Mouse (Mus musculus) hindbrain, postnatal 0 days (tissue): ENCODE measurements at regions not wholly inside any gene's neighbourhood (a gene's known extent, or its start where the extent isn't known, plus 50 kb on each side); places are given as distances from the start of the nearest gene placed in this dataset.

Experiments used
- ATAC-seq: fragments of 200-750 bp; cut with Nextera tagmentation; 2 replicates; pipeline ENCODE4 v1.8.0; 2017; ENCODE audit warnings: mild to moderate bottlenecking, moderate TSS enrichment, moderate library complexity
- DNase-seq: peaks from one replicate; pipeline ENCODE4 v3.0.0-alpha.2; 2015; ENCODE audit warnings: low spot score
- H3K27ac ChIP-seq: fragments of 300-500 bp; sonication (generic); 2 replicates; pipeline ENCODE4 v1.5.1; 2014; ENCODE audit warnings: mild to moderate bottlenecking
- H3K27me3 ChIP-seq: fragments of 300-500 bp; sonication (generic); 2 replicates; pipeline ENCODE4 v1.6.1; 2014; ENCODE audit warnings: low read length, mixed read lengths; ENCODE audit not compliant: insufficient read depth
- H3K36me3 ChIP-seq: fragments of 300-500 bp; sonication (generic); 2 replicates; pipeline ENCODE4 v1.6.1; 2014; ENCODE audit warnings: low read length, mixed read lengths; ENCODE audit not compliant: insufficient read depth
- H3K4me1 ChIP-seq: fragments of 300-500 bp; sonication (generic); 2 replicates; pipeline ENCODE4 v1.6.1; 2014; ENCODE audit warnings: antibody characterized with exemption, low read length, mixed read lengths; ENCODE audit not compliant: insufficient read depth
- H3K4me2 ChIP-seq: fragments of 300-500 bp; sonication (generic); 2 replicates; pipeline ENCODE4 v1.6.1; 2014; ENCODE audit warnings: low read depth, mild to moderate bottlenecking, low read length, moderate library complexity, mixed read lengths
- H3K4me3 ChIP-seq: fragments of 300-500 bp; sonication (generic); 2 replicates; pipeline ENCODE4 v1.5.1; 2014; ENCODE audit warnings: low read length
- H3K9ac ChIP-seq: fragments of 300-500 bp; sonication (generic); replicated peaks from 2 replicates; pipeline ENCODE4 v1.6.1; 2014; ENCODE audit warnings: mild to moderate bottlenecking, low read length, moderate library complexity, mixed read lengths
- H3K9me3 ChIP-seq: fragments of 300-500 bp; sonication (generic); 2 replicates; pipeline ENCODE4 v1.6.1; 2016; ENCODE audit warnings: low read length, mixed read lengths
- CTCF ChIP-seq: IDR thresholded peaks from 2 replicates; pipeline ENCODE4 v1.5.1; 2016; ENCODE audit warnings: antibody characterized with exemption, control low read depth, low read depth
- WGBS: fragments of 180-500 bp; shearing (Covaris S2); extraction: QIAGEN DNeasy Blood & Tissue Kit; methylation state at CpG from one replicate; pipeline ENCODE4 v1.1.7; 2014; 5-methylcytosine and 5-hydroxymethylcytosine counted together

GRCm38 (mm10) chr8:26824189-26824941, 152.8 kb upstream of the Zfp703 start:
- no peak for TF ChIP-seq CTCF
- no peak overlapping the region for H3K4me2 ChIP-seq
- no peaks in the 10 kb centered on the region for H3K36me3 ChIP-seq
- H3K4me1 ChIP-seq, result no peaks in the 10 kb centered on the region
- H3K9me3 ChIP-seq, result no peaks in the 10 kb centered on the region
- H3K4me3 ChIP-seq, result no peak overlapping the region
- no peak overlapping the region for H3K9ac ChIP-seq
- no peak for ATAC-seq
- 79% methylated on average over 8 of the region's 8 CpGs for WGBS
- no peak for DNase-seq
- no peaks in the 10 kb centered on the region for H3K27me3 ChIP-seq
- no peak overlapping the region for H3K27ac ChIP-seq

GRCm38 (mm10) chr8:26828311-26828909, 148.7 kb upstream of the Zfp703 start:
- 52% methylated on average over 10 of the region's 10 CpGs for WGBS
- no peak overlapping the region for H3K9ac ChIP-seq

GRCm38 (mm10) chr8:26829313-26829712, 147.8 kb upstream of the Zfp703 start:
- Histone ChIP-seq H3K9ac (no peak overlapping the region), H3K4me3 (no peak overlapping the region), H3K27me3 (no peaks in the 10 kb centered on the region), H3K9me3 (no peaks in the 10 kb centered on the region), H3K36me3 (no peaks in the 10 kb centered on the region), H3K27ac (no peak overlapping the region), H3K4me2 (no peak overlapping the region), H3K4me1 (peaks cover 5% of the 10 kb centered on the region; the same call in 1 of the 2 replicates)
- no peak for DNase-seq
- no peak for ATAC-seq
- no peak for TF ChIP-seq CTCF
- 85% methylated on average over 4 of the region's 4 CpGs for WGBS

More at GRCm38 (mm10) chr8:26828311-26828909, 148.7 kb upstream of the Zfp703 start:
- no peaks in the 10 kb centered on the region for H3K9me3 ChIP-seq
- no peaks in the 10 kb centered on the region for H3K36me3 ChIP-seq
- ATAC-seq, result no peak
- peaks cover 4% of the 10 kb centered on the region; the same call in 1 of the 2 replicates for H3K4me1 ChIP-seq
- no peak for DNase-seq
- H3K4me3 ChIP-seq, result no peak overlapping the region
- H3K27me3 ChIP-seq, result no peaks in the 10 kb centered on the region
- no peak for TF ChIP-seq CTCF
- no peak overlapping the region for H3K4me2 ChIP-seq
- no peak overlapping the region for H3K27ac ChIP-seq

- Histone ChIP-seq H3K4me2 (no peak overlapping the region), H3K36me3 (no peaks in the 10 kb centered on the region), H3K9me3 (no peaks in the 10 kb centered on the region), H3K4me1 (peaks cover 5% of the 10 kb centered on the region; the same call in 1 of the 2 replicates), H3K9ac (no peak overlapping the region), H3K27ac (no peak overlapping the region), H3K27me3 (no peaks in the 10 kb centered on the region), H3K4me3 (no peak overlapping the region)
- no peak for ATAC-seq
- DNase-seq, result peak; percentile 37
- peak; percentile 34; the same call in 1 of the 2 replicates for TF ChIP-seq CTCF
- 26% methylated on average over 5 of the region's 5 CpGs for WGBS
Measured at GRCm38 (mm10) chr8:26831148-26831547, 146.0 kb upstream of the Zfp703 start.

DNA sequence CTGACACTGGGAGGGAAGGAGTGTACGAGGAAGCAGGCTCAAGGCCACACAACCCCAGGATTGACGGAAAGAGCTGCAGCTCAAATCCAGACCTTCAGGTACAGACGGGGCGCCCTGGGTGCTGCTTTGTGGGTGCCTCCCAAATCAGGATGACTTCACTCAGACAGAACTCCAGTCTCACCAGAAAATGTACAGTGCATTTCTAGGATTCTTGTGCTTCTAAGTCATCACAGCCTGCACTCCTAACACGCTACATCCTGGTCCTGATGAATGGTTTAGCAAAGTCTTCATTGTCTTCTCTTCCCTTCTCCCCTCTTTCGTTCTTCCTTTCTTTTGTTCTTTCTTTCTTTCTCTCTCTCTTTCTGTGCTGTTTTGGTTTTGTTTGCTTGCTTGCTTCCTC, 145.3 kb upstream of the Zfp703 start:
- no peaks in the 10 kb centered on the region for H3K27me3 ChIP-seq
- no peak overlapping the region for H3K9ac ChIP-seq
- peaks cover 5% of the 10 kb centered on the region; the same call in 1 of the 2 replicates for H3K4me1 ChIP-seq
- H3K9me3 ChIP-seq, result no peaks in the 10 kb centered on the region
- WGBS, result 78% methylated on average over 6 of the region's 6 CpGs
- DNase-seq, result no peak
- no peak for TF ChIP-seq CTCF
- H3K4me2 ChIP-seq, result no peak overlapping the region
- no peak overlapping the region for H3K4me3 ChIP-seq
- H3K27ac ChIP-seq, result no peak overlapping the region
- H3K36me3 ChIP-seq, result no peaks in the 10 kb centered on the region
- ATAC-seq, result no peak

DNA sequence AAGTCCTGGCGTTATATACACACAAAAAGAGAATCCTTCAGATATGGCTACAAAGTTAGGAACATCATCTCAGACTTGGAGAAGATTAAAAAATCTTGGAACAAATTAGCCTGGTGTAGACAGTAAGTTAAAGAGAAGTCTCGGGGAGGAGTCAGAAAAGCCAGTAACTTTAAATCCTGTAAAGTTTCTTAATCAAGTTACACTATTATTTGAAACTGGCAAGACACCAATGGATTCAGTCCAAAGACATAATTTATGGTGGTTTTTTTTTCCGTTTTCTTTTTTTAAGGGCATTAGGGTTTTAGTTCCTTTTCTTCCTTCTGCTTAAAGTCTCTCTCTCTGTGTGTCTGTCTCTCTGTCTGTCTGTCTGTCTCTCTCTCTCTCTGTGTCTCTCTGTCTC, 144.6 kb upstream of the Zfp703 start:
- WGBS, result 70% methylated on average over 3 of the region's 3 CpGs
- ATAC-seq (no peak), DNase-seq (no peak)
- H3K9me3 ChIP-seq, result no peaks in the 10 kb centered on the region
- H3K27me3 ChIP-seq, result no peaks in the 10 kb centered on the region
- peaks cover 5% of the 10 kb centered on the region; the same call in 1 of the 2 replicates for H3K4me1 ChIP-seq
- no peak overlapping the region for H3K4me3 ChIP-seq
- TF ChIP-seq CTCF, result no peak
- no peak overlapping the region for H3K9ac ChIP-seq
- H3K27ac ChIP-seq, result no peak overlapping the region
- H3K36me3 ChIP-seq, result no peaks in the 10 kb centered on the region
- no peak overlapping the region for H3K4me2 ChIP-seq

DNA sequence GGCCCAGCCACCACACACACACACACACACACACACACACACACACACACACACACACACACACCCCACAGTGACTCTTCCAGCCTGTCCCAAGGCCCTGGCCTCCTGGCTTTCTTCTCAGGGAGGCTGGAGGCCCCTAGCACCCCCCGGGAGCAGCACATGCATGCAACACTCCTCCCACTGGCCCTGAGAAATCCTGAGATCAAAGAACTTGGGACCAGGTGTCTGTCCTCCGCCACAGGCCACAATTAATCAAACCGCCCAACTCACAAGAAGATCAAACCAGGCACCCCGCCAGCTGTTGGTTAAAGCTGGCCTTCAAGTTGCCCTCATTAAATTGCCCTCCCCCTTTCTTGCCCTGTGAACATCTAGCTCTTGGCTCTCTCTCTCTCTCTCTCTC, 143.8 kb upstream of the Zfp703 start:
- no peak overlapping the region for H3K4me3 ChIP-seq
- H3K9me3 ChIP-seq, result no peaks in the 10 kb centered on the region
- H3K4me1 ChIP-seq, result peaks cover 5% of the 10 kb centered on the region; the same call in 1 of the 2 replicates
- no peaks in the 10 kb centered on the region for H3K27me3 ChIP-seq
- no peak for TF ChIP-seq CTCF
- ATAC-seq, result peak; percentile 55; the same call in 1 of the 2 replicates
- no peak overlapping the region for H3K4me2 ChIP-seq
- no peak overlapping the region for H3K27ac ChIP-seq
- H3K36me3 ChIP-seq, result no peaks in the 10 kb centered on the region
- 20% methylated on average over 4 of the region's 4 CpGs for WGBS
- no peak overlapping the region for H3K9ac ChIP-seq
- peak; percentile 73 for DNase-seq
